Comparison of ENCODE assay signal across 22 mouse cellular contexts in genomic region chr4:111579115-111579862, GRCm38 (mm10).
DNase-seq lines count a peak whose midpoint lies in the region; ATAC-seq lines count a peak whose summit lies in the region.
"Had no signal": no experiment of that assay in that cellular context is flagged by ENCODE, and none has a peak within 500 bp of the region (broad histone marks: within the 10 kb centered on the region; RNA-seq: fewer than 3 reads in every experiment).

No protein-coding gene starts in this region.

- intact Hi-C loops in gastrocnemius, postnatal 36 days (cut with DNase I), result no loop called here

- no peaks in the 10 kb centered on the region for H3K36me3 ChIP-seq in kidney, embryonic 15.5 days
- no peaks in the 10 kb centered on the region for H3K36me3 ChIP-seq in embryonic facial prominence, embryonic 10.5 days (replicated peaks)
- no peaks in the 10 kb centered on the region for H3K36me3 ChIP-seq in forebrain, embryonic 13.5 days (ENCODE audit: poor library complexity, severe bottlenecking)
- no peaks in the 10 kb centered on the region for H3K36me3 ChIP-seq in midbrain, embryonic 15.5 days (replicated peaks)
- H3K36me3 ChIP-seq: embryonic facial prominence, embryonic 12.5 days; heart, embryonic 13.5 days; limb, embryonic 12.5 days; liver, embryonic 13.5 days; lung, embryonic 15.5 days; neural tube, embryonic 13.5 days had no signal

- H3K27ac ChIP-seq in kidney, embryonic 15.5 days, result no peak overlapping the region
- no peak overlapping the region; the same call in 1 of the 2 replicates for H3K27ac ChIP-seq in embryonic facial prominence, embryonic 10.5 days (replicated peaks)
- H3K27ac ChIP-seq in forebrain, embryonic 13.5 days, result no peak overlapping the region
- H3K27ac ChIP-seq in midbrain, embryonic 15.5 days, result 0 out of 2 replicates have a peak overlapping the region, but pooled peaks have one; percentile 11
- H3K27ac ChIP-seq: embryonic facial prominence, embryonic 12.5 days; heart, embryonic 13.5 days; limb, embryonic 12.5 days; liver, embryonic 13.5 days; lung, embryonic 15.5 days; macrophage; neural tube, embryonic 13.5 days; stomach, postnatal 0 days had no signal

- ATAC-seq in kidney, embryonic 15.5 days (replicated peaks; ENCODE audit: low FRiP score), result 0 out of 2 replicates have a peak, but pooled peaks have one; percentile 9
- ATAC-seq in forebrain, embryonic 13.5 days, result peak; percentile 58
- peak; percentile 66 for ATAC-seq in midbrain, embryonic 15.5 days (replicated peaks)
- ATAC-seq: activated CD4-positive, CD25-positive, alpha-beta regulatory T cell, adult 4 months; Patski had no signal

- H3K27me3 ChIP-seq in kidney, embryonic 15.5 days, result no peaks in the 10 kb centered on the region
- no peaks in the 10 kb centered on the region for H3K27me3 ChIP-seq in embryonic facial prominence, embryonic 10.5 days (replicated peaks; ENCODE audit: low read depth, poor library complexity, severe bottlenecking)
- H3K27me3 ChIP-seq in forebrain, embryonic 13.5 days, result no peaks in the 10 kb centered on the region
- no peaks in the 10 kb centered on the region for H3K27me3 ChIP-seq in midbrain, embryonic 15.5 days (replicated peaks)
- H3K27me3 ChIP-seq: embryonic facial prominence, embryonic 12.5 days; heart, embryonic 13.5 days; limb, embryonic 12.5 days; liver, embryonic 13.5 days; lung, embryonic 15.5 days; neural tube, embryonic 13.5 days; Patski had no signal

- H3K9ac ChIP-seq in kidney, embryonic 15.5 days, result no peak overlapping the region
- H3K9ac ChIP-seq in forebrain, embryonic 13.5 days, result no peak overlapping the region
- H3K9ac ChIP-seq in midbrain, embryonic 15.5 days, result no peak overlapping the region
- H3K9ac ChIP-seq: embryonic facial prominence, embryonic 12.5 days; heart, embryonic 13.5 days; limb, embryonic 12.5 days; liver, embryonic 13.5 days; lung, embryonic 15.5 days; neural tube, embryonic 13.5 days had no signal

- H3K4me2 ChIP-seq in kidney, embryonic 15.5 days, result no peak overlapping the region
- H3K4me2 ChIP-seq in forebrain, embryonic 13.5 days, result no peak overlapping the region
- no peak overlapping the region for H3K4me2 ChIP-seq in midbrain, embryonic 15.5 days
- H3K4me2 ChIP-seq: embryonic facial prominence, embryonic 12.5 days; heart, embryonic 13.5 days; limb, embryonic 12.5 days; liver, embryonic 13.5 days; lung, embryonic 15.5 days; neural tube, embryonic 13.5 days had no signal

- H3K4me1 ChIP-seq in kidney, embryonic 15.5 days, result 0 out of 2 replicates have a peak, but pooled peaks cover 1% of the 10 kb centered on the region
- H3K4me1 ChIP-seq in embryonic facial prominence, embryonic 10.5 days, result peaks cover 16% of the 10 kb centered on the region
- peaks cover 21% of the 10 kb centered on the region for H3K4me1 ChIP-seq in forebrain, embryonic 13.5 days
- peaks cover 9% of the 10 kb centered on the region for H3K4me1 ChIP-seq in midbrain, embryonic 15.5 days
- H3K4me1 ChIP-seq: liver, embryonic 13.5 days; lung, embryonic 15.5 days had no signal

- no peak for DNase-seq in kidney, adult 8-10 months
- peak; percentile 14 for DNase-seq in embryonic facial prominence, embryonic 10.5 days (ENCODE audit: low spot score)
- no peak for DNase-seq in adrenal gland, postnatal 4 days (ENCODE audit: low spot score in 2 of 2)
- DNase-seq in gastrocnemius, postnatal 36 days, result no peak
- DNase-seq: adrenal gland, postnatal 36 days; cerebellum, postnatal 10 days; heart, postnatal 4 days; kidney, adult 2 months; liver, embryonic 13.5 days; right cerebral cortex, postnatal 25 days had no signal

- no peaks in the 10 kb centered on the region for H3K9me3 ChIP-seq in kidney, embryonic 15.5 days (replicated peaks)
- H3K9me3 ChIP-seq in embryonic facial prominence, embryonic 10.5 days, result no peaks in the 10 kb centered on the region
- H3K9me3 ChIP-seq in forebrain, embryonic 13.5 days (replicated peaks), result no peaks in the 10 kb centered on the region
- H3K9me3 ChIP-seq in midbrain, embryonic 15.5 days, result no peaks in the 10 kb centered on the region
- H3K9me3 ChIP-seq: embryonic facial prominence, embryonic 12.5 days; heart, embryonic 13.5 days; limb, embryonic 12.5 days; liver, embryonic 13.5 days; lung, embryonic 15.5 days; neural tube, embryonic 13.5 days had no signal

- 46% methylated on average over 4 of the region's 4 CpGs for WGBS in kidney, embryonic 15.5 days
- 44% methylated on average over 4 of the region's 4 CpGs for WGBS in embryonic facial prominence, embryonic 10.5 days
- WGBS in forebrain, embryonic 13.5 days, result 21% methylated on average over 4 of the region's 4 CpGs
- 38% methylated on average over 4 of the region's 4 CpGs for WGBS in midbrain, embryonic 15.5 days

- H3K4me3 ChIP-seq in kidney, embryonic 15.5 days (replicated peaks), result no peak overlapping the region
- no peak overlapping the region for H3K4me3 ChIP-seq in embryonic facial prominence, embryonic 10.5 days
- no peak overlapping the region for H3K4me3 ChIP-seq in forebrain, embryonic 13.5 days
- no peak overlapping the region for H3K4me3 ChIP-seq in midbrain, embryonic 15.5 days
- H3K4me3 ChIP-seq: embryonic facial prominence, embryonic 12.5 days; heart, embryonic 13.5 days; limb, embryonic 12.5 days; liver, embryonic 13.5 days; lung, embryonic 15.5 days; neural tube, embryonic 13.5 days had no signal

Comparison
In these comparisons a context has a peak if more than half of its experiments do, and no peak if none do; other contexts are left out.
1. ATAC-seq: peak in every context shown above with its lines; median percentile 66 in midbrain, embryonic 15.5 days; 58 in forebrain, embryonic 13.5 days; 9 in kidney, embryonic 15.5 days.